Mouse (Mus musculus): ENCODE data around the gene Olfr705. TPM values are rescaled to one million over a fixed set of nuclear protein-coding genes. Genes with fewer than 3 reads are reported as not detected.

The Olfr705 gene
- polyA plus RNA-seq, 1 experiment: not detected

GRCm38 (mm10) chr7:106843060-106843459, 33.6 kb downstream of the Olfr705 start, which contains the start of gene Olfr703:
Olfr703 (plus strand) TSS chr7:106843360.
- H3K27me3 ChIP-seq (ENCODE audit: control insufficient read depth, insufficient read depth, insufficient read length): no peaks in the 10 kb centered on the region
- no peak within 1 kb of the TSS for H3K4me2 ChIP-seq (ENCODE audit: low read depth)
- no peak within 1 kb of the TSS for H3K4me3 ChIP-seq
- no peaks in the 10 kb centered on the region for H3K79me2 ChIP-seq (ENCODE audit: control insufficient read depth, insufficient read depth)
- H3ac ChIP-seq (ENCODE audit: control insufficient read depth, insufficient read length): no peak within 1 kb of the TSS
- TF ChIP-seq USF1 (IDR thresholded peaks at IDR 0.05; ENCODE audit: low read depth) (no peak), CEBPB (IDR thresholded peaks at IDR 0.05; ENCODE audit: insufficient read depth, poor library complexity, severe bottlenecking) (no peak), POLR2AphosphoS2 (IDR thresholded peaks at IDR 0.05; ENCODE audit: insufficient read length, low read depth) (no peak), MYOG (IDR thresholded peaks at IDR 0.05; ENCODE audit: control insufficient read depth in 1 of 3, insufficient read depth in 1 of 3, insufficient read length in 2 of 3, low read depth in 2 of 3) (no peak), POLR2A (IDR thresholded peaks at IDR 0.05; ENCODE audit: insufficient read length, low read depth) (no peak), MAX (IDR thresholded peaks at IDR 0.05; ENCODE audit: low read depth) (no peak), E2F4 (IDR thresholded peaks at IDR 0.05; ENCODE audit: insufficient read depth) (no peak), REST (IDR thresholded peaks at IDR 0.05; ENCODE audit: insufficient read depth, insufficient read length) (no peak), TCF12 (IDR thresholded peaks at IDR 0.05; ENCODE audit: insufficient read depth, poor library complexity, severe bottlenecking) (no peak), TCF3 (IDR thresholded peaks at IDR 0.05; ENCODE audit: insufficient read length, low read depth) (no peak), MYOD1 (IDR thresholded peaks at IDR 0.05; ENCODE audit: control insufficient read depth in 1 of 3, insufficient read length in 2 of 3, low read depth in 2 of 3) (no peak), SRF (IDR thresholded peaks at IDR 0.05; ENCODE audit: control insufficient read depth, insufficient read length, low read depth) (no peak)
- H3K36me3 ChIP-seq (ENCODE audit: control insufficient read depth, insufficient read depth): no peaks in the 10 kb centered on the region

GRCm38 (mm10) chr7:106833793-106834192, 42.9 kb downstream of the Olfr705 start, which contains the start of gene Olfr702:
Olfr702 (minus strand) TSS chr7:106833893.
- no peaks in the 10 kb centered on the region for H3K27me3 ChIP-seq (ENCODE audit: control insufficient read depth, insufficient read depth, insufficient read length)
- H3K4me2 ChIP-seq (ENCODE audit: low read depth): no peak within 1 kb of the TSS
- no peaks in the 10 kb centered on the region for H3K36me3 ChIP-seq (ENCODE audit: control insufficient read depth, insufficient read depth)
- no peaks in the 10 kb centered on the region for H3K79me2 ChIP-seq (ENCODE audit: control insufficient read depth, insufficient read depth)
- H3K4me3 ChIP-seq: no peak within 1 kb of the TSS
- TF ChIP-seq TCF12 (IDR thresholded peaks at IDR 0.05; ENCODE audit: insufficient read depth, poor library complexity, severe bottlenecking) (no peak), MYOG (IDR thresholded peaks at IDR 0.05; ENCODE audit: control insufficient read depth in 1 of 3, insufficient read depth in 1 of 3, insufficient read length in 2 of 3, low read depth in 2 of 3) (no peak), REST (IDR thresholded peaks at IDR 0.05; ENCODE audit: insufficient read depth, insufficient read length) (no peak), POLR2AphosphoS2 (IDR thresholded peaks at IDR 0.05; ENCODE audit: insufficient read length, low read depth) (no peak), MAX (IDR thresholded peaks at IDR 0.05; ENCODE audit: low read depth) (no peak), USF1 (IDR thresholded peaks at IDR 0.05; ENCODE audit: low read depth) (no peak)
- no peak within 1 kb of the TSS for H3ac ChIP-seq (ENCODE audit: control insufficient read depth, insufficient read length)

Other genes with a start within 250 kb of the Olfr705 start
- gene Olfr693, start 196.3 kb downstream of the Olfr705 start, polyA plus RNA-seq (2012; fragmentation: generic; extraction: Trizol): not detected
- not detected for gene Olfr694, start 185.1 kb downstream of the Olfr705 start, polyA plus RNA-seq (2012; fragmentation: generic; extraction: Trizol)
- not detected for gene Olfr695, start 160.5 kb downstream of the Olfr705 start, polyA plus RNA-seq (2012; fragmentation: generic; extraction: Trizol)
- gene Olfr697, start 134.4 kb downstream of the Olfr705 start, polyA plus RNA-seq (2012; fragmentation: generic; extraction: Trizol): not detected
- not detected for gene Olfr698, start 121.5 kb downstream of the Olfr705 start, polyA plus RNA-seq (2012; fragmentation: generic; extraction: Trizol)
- gene Olfr699, start 83.7 kb downstream of the Olfr705 start, polyA plus RNA-seq (2012; fragmentation: generic; extraction: Trizol): not detected
- gene Olfr700, start 68.1 kb downstream of the Olfr705 start, polyA plus RNA-seq (2012; fragmentation: generic; extraction: Trizol): not detected
- not detected for gene Olfr701, start 62.8 kb downstream of the Olfr705 start, polyA plus RNA-seq (2012; fragmentation: generic; extraction: Trizol)
- gene Olfr702, start 43.0 kb downstream of the Olfr705 start, polyA plus RNA-seq (2012; fragmentation: generic; extraction: Trizol): not detected
- not detected for gene Olfr703, start 33.5 kb downstream of the Olfr705 start, polyA plus RNA-seq (2012; fragmentation: generic; extraction: Trizol)
- not detected for gene Olfr704, start 13.7 kb downstream of the Olfr705 start, polyA plus RNA-seq (2012; fragmentation: generic; extraction: Trizol)
- not detected for gene Olfr706, start 11.3 kb upstream of the Olfr705 start, polyA plus RNA-seq (2012; fragmentation: generic; extraction: Trizol)
- not detected for gene Olfr707, start 24.4 kb upstream of the Olfr705 start, polyA plus RNA-seq (2012; fragmentation: generic; extraction: Trizol)
- not detected for gene Olfr1532-ps1, start 31.1 kb upstream of the Olfr705 start, polyA plus RNA-seq (2012; fragmentation: generic; extraction: Trizol)
- not detected for gene Olfr709-ps1, start 55.3 kb upstream of the Olfr705 start, polyA plus RNA-seq (2012; fragmentation: generic; extraction: Trizol)
- not detected for gene Olfr710, start 71.4 kb upstream of the Olfr705 start, polyA plus RNA-seq (2012; fragmentation: generic; extraction: Trizol)
- not detected for gene Olfr6, start 87.0 kb upstream of the Olfr705 start, polyA plus RNA-seq (2012; fragmentation: generic; extraction: Trizol)
- gene Olfr711, start 98.6 kb upstream of the Olfr705 start, polyA plus RNA-seq (2012; fragmentation: generic; extraction: Trizol): not detected
- not detected for gene Olfr2, start 129.2 kb upstream of the Olfr705 start, polyA plus RNA-seq (2012; fragmentation: generic; extraction: Trizol)
- gene Olfr713, start 154.3 kb upstream of the Olfr705 start, polyA plus RNA-seq (2012; fragmentation: generic; extraction: Trizol): not detected
- gene Olfr714, start 194.1 kb upstream of the Olfr705 start, polyA plus RNA-seq (2012; fragmentation: generic; extraction: Trizol): not detected
- not detected for gene Olfr17, start 216.3 kb upstream of the Olfr705 start, polyA plus RNA-seq (2012; fragmentation: generic; extraction: Trizol)
- gene Olfr715b, start 233.5 kb upstream of the Olfr705 start, polyA plus RNA-seq (2012; fragmentation: generic; extraction: Trizol): not detected